Mouse (Mus musculus): ENCODE data around the gene Gm26558. TPM values are rescaled to one million over a fixed set of nuclear protein-coding genes. Genes with fewer than 3 reads are reported as not detected.

The Gm26558 gene
- not detected in 2 replicates for total RNA-seq (2017)

GRCm38 (mm10) chr2:70661715-70662495 lies at the start of gene Gm26558:
Gene Gm26558, minus strand, starts transcription at chr2:70662108.
- no peak for ATAC-seq (ENCODE audit: extremely low read depth, insufficient number of reproducible peaks, low FRiP score, poor library complexity, severe bottlenecking)

- no peak for ATAC-seq (ENCODE audit: extremely low read depth, insufficient number of reproducible peaks, low FRiP score, poor library complexity, severe bottlenecking)
Observed at GRCm38 (mm10) chr2:70710878-70711277, 49.0 kb upstream of the Gm26558 start.

DNA sequence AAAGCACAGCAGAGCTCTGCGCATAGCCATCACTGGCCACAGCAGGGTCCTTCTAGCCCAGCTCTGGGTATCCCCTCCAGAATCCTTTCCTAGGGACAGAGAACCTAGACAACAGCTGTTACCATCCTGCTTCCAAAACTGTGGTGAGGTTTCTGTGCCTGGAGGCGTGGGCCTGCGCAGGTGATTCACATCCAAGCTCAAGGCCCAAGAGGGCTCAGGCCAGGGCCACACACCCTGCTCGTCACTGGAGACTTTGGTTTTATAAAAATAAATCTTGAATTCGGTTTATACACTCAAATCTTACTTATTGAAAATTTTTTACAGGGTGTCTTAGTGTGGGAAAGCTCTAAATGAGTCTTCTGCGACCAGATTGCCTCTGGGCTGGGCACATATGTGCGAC lies 48.3 kb upstream of the Gm26558 start:
- no peak for ATAC-seq (ENCODE audit: extremely low read depth, insufficient number of reproducible peaks, low FRiP score, poor library complexity, severe bottlenecking)

- no peak for ATAC-seq (ENCODE audit: extremely low read depth, insufficient number of reproducible peaks, low FRiP score, poor library complexity, severe bottlenecking)
Observed at GRCm38 (mm10) chr2:70708986-70709730, 47.2 kb upstream of the Gm26558 start.

- no peak for ATAC-seq (ENCODE audit: extremely low read depth, insufficient number of reproducible peaks, low FRiP score, poor library complexity, severe bottlenecking)
Observed at GRCm38 (mm10) chr2:70702403-70702802, 40.5 kb upstream of the Gm26558 start.

DNA sequence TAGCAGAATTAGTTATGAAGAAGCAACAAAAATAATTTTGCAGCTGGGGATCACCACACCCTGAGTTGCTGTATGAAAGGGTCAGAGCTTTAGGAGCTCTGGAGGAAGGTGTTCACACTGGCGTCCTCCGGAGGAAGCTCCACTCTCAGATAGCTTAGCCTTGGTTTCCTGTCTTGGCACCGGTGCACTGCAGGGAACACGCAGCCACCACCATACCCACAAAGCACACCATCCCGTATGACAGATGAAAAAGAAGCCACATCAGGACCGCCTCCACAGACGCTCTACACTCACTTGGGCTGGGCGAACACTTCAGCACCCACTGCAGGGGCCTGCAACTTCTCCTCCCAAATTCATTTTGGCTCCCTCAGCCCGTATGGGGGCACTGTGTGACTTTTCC lies 39.7 kb upstream of the Gm26558 start:
- ATAC-seq (ENCODE audit: extremely low read depth, insufficient number of reproducible peaks, low FRiP score, poor library complexity, severe bottlenecking), result no peak

GRCm38 (mm10) chr2:70700851-70701250 lies 38.9 kb upstream of the Gm26558 start:
- ATAC-seq (ENCODE audit: extremely low read depth, insufficient number of reproducible peaks, low FRiP score, poor library complexity, severe bottlenecking), result no peak

GRCm38 (mm10) chr2:70695712-70696111 lies 33.8 kb upstream of the Gm26558 start:
- no peak for ATAC-seq (ENCODE audit: extremely low read depth, insufficient number of reproducible peaks, low FRiP score, poor library complexity, severe bottlenecking)

DNA sequence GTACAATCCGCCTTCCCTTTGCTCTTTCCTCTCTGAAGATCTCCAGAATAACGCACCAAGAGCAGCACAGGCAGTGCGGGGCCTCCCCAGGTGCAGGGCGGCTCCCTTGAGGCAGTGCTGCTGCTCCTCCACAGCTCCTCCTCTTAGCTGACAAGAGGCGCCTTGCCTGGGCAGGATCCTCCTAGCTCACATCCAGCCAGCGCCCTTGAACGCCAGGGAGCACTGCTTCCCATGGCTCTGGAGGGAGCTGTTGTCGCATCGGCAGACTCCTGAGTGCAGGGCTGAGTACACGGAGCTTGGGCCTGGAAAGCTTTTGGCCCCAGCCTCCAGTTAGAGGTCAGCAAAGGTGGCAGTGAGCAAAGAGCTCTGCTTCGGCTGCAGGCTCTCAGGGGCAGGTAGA lies 28.3 kb upstream of the Gm26558 start:
- ATAC-seq (ENCODE audit: extremely low read depth, insufficient number of reproducible peaks, low FRiP score, poor library complexity, severe bottlenecking), result no peak

GRCm38 (mm10) chr2:70688454-70689078 lies 26.7 kb upstream of the Gm26558 start:
- ATAC-seq (ENCODE audit: extremely low read depth, insufficient number of reproducible peaks, low FRiP score, poor library complexity, severe bottlenecking), result no peak

DNA sequence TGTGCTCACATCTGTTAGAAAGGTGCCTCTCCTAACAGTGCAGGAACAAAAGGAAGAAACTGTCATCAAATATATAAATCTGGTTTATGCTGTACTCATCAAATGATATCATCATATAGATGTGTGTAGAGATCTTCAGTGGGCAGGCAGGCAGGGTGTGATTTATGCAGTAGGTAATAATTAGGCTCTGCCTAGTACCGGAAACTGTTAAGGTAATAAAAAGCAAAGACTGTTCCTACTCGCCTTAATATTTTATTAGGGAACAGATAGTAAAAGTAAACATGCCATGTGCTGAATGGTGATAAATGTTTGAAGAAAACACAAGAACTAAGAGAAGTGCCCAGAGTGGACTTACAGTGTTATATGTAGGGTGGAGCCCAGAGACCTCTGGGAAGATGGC lies 20.4 kb upstream of the Gm26558 start:
- no peak for ATAC-seq (ENCODE audit: extremely low read depth, insufficient number of reproducible peaks, low FRiP score, poor library complexity, severe bottlenecking)

DNA sequence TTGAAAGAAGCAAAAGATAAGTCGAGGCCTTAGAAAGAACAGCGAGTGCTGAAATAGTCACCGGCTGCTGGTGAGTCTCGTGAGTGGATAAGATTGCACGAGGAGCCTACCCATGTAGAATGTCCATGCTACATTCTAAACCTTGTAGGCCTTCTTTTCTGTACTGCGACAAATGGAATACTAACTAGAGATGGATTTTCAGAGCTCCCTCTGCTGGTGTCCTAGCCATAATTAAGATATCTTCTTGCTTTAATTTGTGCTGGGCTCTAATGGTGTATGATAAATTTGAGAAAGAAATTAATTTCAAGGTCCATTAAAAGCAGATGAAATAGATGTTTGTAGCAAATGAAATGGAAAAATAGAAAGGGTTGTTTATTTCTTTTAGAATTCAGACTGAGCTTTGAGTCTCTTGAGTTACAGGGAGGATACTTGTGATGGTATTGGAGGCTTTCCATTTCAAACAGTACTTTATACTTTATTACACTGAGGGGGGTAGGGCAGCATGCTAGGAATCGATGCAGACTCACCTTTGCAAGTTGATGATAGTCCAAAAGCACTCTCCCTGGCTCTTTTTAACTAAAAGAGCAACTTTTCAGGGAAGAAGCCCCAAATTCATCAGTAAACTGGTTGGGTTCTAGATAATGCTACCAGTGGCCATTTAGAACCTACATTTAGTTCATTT lies 11.7 kb upstream of the Gm26558 start:
- no peak for ATAC-seq (ENCODE audit: extremely low read depth, insufficient number of reproducible peaks, low FRiP score, poor library complexity, severe bottlenecking)

- no peak for ATAC-seq (ENCODE audit: extremely low read depth, insufficient number of reproducible peaks, low FRiP score, poor library complexity, severe bottlenecking)
Observed at GRCm38 (mm10) chr2:70672476-70672875, 10.6 kb upstream of the Gm26558 start.

DNA sequence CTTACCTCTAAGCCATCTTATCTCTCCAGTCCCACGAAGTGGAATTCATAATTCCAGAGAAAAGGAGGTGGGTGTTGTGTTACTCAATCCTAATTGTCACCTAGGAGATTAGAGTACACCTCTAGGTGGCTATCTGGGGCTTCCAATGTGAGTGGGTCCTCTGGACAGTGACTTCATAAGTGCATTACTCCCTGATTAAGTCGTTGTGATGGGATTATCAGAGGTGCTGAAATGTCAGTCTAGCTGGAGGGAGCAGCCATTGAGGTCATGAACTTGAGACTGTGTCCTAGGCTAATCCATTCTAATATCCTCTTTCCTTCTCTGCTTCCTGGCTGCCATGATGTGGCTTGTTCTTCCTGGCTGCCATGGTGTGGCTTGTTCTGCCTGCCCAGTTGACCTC lies 8.0 kb upstream of the Gm26558 start:
- no peak for ATAC-seq (ENCODE audit: extremely low read depth, insufficient number of reproducible peaks, low FRiP score, poor library complexity, severe bottlenecking)

DNA sequence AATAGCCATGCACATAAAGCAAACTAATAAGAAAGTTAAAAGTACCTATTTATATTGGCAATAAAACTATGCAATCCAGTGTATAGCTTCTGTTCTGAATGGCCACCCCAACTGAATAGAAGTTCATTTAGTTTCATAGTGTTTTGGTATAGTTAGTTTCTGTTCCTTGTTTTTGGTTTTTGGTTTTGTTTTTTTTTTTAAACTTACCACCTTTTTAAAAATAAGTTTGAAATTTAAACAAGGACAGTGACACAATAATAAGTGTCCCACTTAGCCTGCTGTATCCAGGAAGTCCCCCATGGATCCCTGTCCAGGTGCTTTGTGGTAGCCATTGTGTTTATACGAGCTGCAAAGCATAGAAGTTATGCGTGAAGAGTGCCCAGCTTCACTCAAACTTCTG lies 7.3 kb upstream of the Gm26558 start:
- ATAC-seq (ENCODE audit: extremely low read depth, insufficient number of reproducible peaks, low FRiP score, poor library complexity, severe bottlenecking), result no peak

DNA sequence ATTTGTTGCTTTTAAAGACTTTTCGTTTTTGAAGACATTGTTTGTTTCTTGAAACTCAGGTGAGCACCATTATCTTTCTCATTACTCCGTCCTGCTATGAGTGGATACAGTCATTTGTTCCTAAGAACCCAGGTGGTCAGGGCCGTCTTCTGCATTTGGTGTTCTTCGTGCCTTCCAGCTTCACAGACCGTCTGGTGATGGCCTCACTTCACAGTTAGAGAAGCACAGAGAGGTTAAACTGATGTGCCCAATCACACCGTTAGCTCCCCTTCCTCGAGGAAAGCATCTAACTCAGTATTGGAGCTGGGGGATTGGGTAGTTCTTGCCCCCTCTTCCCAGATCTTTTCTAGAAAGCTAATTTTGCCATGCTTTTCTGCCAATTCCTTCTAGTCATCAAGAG lies 5.1 kb upstream of the Gm26558 start:
- no peak for ATAC-seq (ENCODE audit: extremely low read depth, insufficient number of reproducible peaks, low FRiP score, poor library complexity, severe bottlenecking)

GRCm38 (mm10) chr2:70663764-70664163 lies 1.9 kb upstream of the Gm26558 start:
- no peak for ATAC-seq (ENCODE audit: extremely low read depth, insufficient number of reproducible peaks, low FRiP score, poor library complexity, severe bottlenecking)

- peak; percentile 96 for ATAC-seq (ENCODE audit: extremely low read depth, insufficient number of reproducible peaks, low FRiP score, poor library complexity, severe bottlenecking)
Observed at GRCm38 (mm10) chr2:70660887-70661714, 807 bp downstream of the Gm26558 start, which contains the start of gene Gorasp2. Gene Gorasp2, plus strand, starts transcription at chr2:70661576.

DNA sequence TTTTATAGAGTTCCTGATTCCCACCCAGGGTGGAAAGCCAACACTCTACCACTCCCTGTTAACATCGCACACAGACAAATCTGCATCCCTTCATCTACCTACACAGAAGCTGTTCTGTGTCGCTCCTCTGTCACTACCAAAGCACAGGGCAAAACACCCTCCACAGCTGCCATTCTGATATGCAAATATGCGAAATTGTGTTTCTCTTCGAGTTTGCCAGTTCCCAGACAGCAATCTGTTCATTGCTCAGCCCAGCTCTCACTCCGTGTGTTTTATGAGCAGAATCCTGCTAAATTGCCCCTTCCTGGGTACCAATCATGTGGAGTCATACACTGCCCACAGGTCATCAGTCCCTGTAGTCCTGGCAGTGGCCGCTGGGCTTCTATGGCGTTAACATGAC lies 4.8 kb downstream of the Gm26558 start:
- ATAC-seq (ENCODE audit: extremely low read depth, insufficient number of reproducible peaks, low FRiP score, poor library complexity, severe bottlenecking), result no peak

Data from neutrophil, adult 5-6 weeks (primary cell).